Mouse (Mus musculus) E14TG2a.4 (cell line): ENCODE measurements around the gene Lama2.
A peak's percentile ranks its signal among the peaks of the same experiment; 100 is the strongest.

Source experiments
- H3K27me3 ChIP-seq: 2 replicates; pipeline ENCODE4 v1.6.1; 2014; ENCODE audit warnings: low read length, control low read depth; ENCODE audit not compliant: insufficient read depth
- H3K36me3 ChIP-seq: 2 replicates; pipeline ENCODE4 v1.6.1; 2014; ENCODE audit warnings: low read length, control low read depth; ENCODE audit not compliant: insufficient read depth
- H3K4me1 ChIP-seq: replicated peaks from 2 replicates; pipeline ENCODE4 v1.6.1; 2014; ENCODE audit warnings: low read depth, low read length, control low read depth
- H3K4me3 ChIP-seq: replicated peaks from 2 replicates; pipeline ENCODE4 v1.5.1; 2014; ENCODE audit warnings: mild to moderate bottlenecking, low read length
- H3K9me3 ChIP-seq: 2 replicates; pipeline ENCODE4 v1.6.1; 2014; ENCODE audit warnings: low read length, control low read depth
- CTCF ChIP-seq: conservative IDR thresholded peaks from 2 replicates; pipeline ENCODE4 v1.5.1; 2014; ENCODE audit warnings: low read length
- NANOG ChIP-seq: IDR thresholded peaks from 2 replicates; pipeline ENCODE4 v1.6.1; 2014; ENCODE audit warnings: borderline replicate concordance, low read length, mixed read lengths
- POU5F1 ChIP-seq: IDR thresholded peaks from 2 replicates; pipeline ENCODE4 v1.6.1; 2014; ENCODE audit warnings: low read length, borderline replicate concordance

The Lama2 gene

DNA sequence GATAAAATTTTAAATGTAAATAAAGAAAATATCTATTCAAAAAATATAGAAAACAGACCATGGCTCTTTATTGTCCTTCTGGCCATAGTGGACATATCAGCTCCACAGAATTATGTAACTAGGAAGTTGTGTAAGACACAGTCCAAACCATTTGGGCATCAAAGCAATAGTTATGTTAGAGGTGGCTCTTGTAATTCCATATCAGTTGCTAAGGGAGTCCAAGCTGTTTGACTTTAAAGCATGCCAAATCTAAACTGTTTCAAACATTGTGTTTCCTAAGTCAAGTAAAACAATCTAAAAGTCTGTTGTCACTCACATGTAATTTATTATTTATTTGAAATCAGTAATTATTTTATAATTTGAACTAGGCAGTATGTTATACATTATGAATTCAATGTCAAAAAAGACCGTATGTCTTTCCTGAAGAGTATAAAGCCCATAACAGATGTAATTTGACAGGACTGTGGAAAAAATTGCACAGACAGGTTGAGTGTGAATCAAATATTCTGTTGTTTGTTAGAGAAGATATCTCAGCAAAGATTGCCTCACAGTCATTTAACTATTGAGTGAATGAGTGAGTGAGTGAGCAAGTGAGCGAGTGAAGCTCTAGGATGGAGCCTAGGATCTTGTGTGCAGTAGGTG, 550.6 kb downstream of the Lama2 start:
- TF ChIP-seq NANOG (no peak), CTCF (no peak), POU5F1 (no peak)
- Histone ChIP-seq H3K4me3 (no peak overlapping the region), H3K4me1 (no peaks in the 10 kb centered on the region), H3K36me3 (no peaks in the 10 kb centered on the region), H3K27me3 (no peaks in the 10 kb centered on the region), H3K9me3 (no peaks in the 10 kb centered on the region)

- Histone ChIP-seq H3K36me3 (no peaks in the 10 kb centered on the region), H3K4me3 (no peak overlapping the region), H3K9me3 (no peaks in the 10 kb centered on the region), H3K4me1 (no peaks in the 10 kb centered on the region), H3K27me3 (no peaks in the 10 kb centered on the region)
- no peak for TF ChIP-seq NANOG
- TF ChIP-seq POU5F1: no peak
- TF ChIP-seq CTCF: no peak
Measured at GRCm38 (mm10) chr10:27063671-27064070, 555.9 kb downstream of the Lama2 start.

GRCm38 (mm10) chr10:27054488-27054887, 565.1 kb downstream of the Lama2 start:
- H3K36me3 ChIP-seq: no peaks in the 10 kb centered on the region
- H3K9me3 ChIP-seq: no peaks in the 10 kb centered on the region
- H3K4me3 ChIP-seq: no peak overlapping the region
- no peaks in the 10 kb centered on the region for H3K4me1 ChIP-seq
- H3K27me3 ChIP-seq: no peaks in the 10 kb centered on the region
- TF ChIP-seq POU5F1 (no peak), NANOG (no peak), CTCF (no peak)

GRCm38 (mm10) chr10:27047196-27047595, 572.4 kb downstream of the Lama2 start:
- H3K4me1 ChIP-seq: no peaks in the 10 kb centered on the region
- no peak overlapping the region for H3K4me3 ChIP-seq
- no peaks in the 10 kb centered on the region for H3K9me3 ChIP-seq
- H3K27me3 ChIP-seq: no peaks in the 10 kb centered on the region
- H3K36me3 ChIP-seq: no peaks in the 10 kb centered on the region
- TF ChIP-seq NANOG (no peak), CTCF (no peak), POU5F1 (no peak)

DNA sequence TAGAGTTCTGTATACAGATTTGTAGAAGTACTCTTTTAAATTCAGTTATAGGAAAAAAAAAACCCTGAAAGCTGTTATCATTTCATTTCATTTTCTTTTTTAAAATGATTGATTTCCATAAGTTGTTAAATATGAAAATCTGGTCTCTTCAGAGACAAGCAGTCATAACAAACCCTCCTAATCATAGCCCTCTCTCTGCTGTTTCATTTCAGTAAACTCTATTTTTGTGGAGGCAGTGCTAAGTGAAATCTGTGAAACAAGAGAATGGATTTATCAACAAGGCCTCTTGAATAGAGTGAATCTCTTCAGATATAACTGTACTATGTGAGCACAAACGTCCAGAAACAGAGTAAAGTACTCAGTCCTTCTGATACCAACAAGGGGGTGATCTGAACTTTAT, 577.7 kb downstream of the Lama2 start:
- Histone ChIP-seq H3K36me3 (no peaks in the 10 kb centered on the region), H3K27me3 (no peaks in the 10 kb centered on the region), H3K4me1 (no peaks in the 10 kb centered on the region), H3K4me3 (no peak overlapping the region), H3K9me3 (no peaks in the 10 kb centered on the region)
- TF ChIP-seq NANOG (no peak), CTCF (no peak), POU5F1 (no peak)

- no peaks in the 10 kb centered on the region for H3K4me1 ChIP-seq
- H3K36me3 ChIP-seq: no peaks in the 10 kb centered on the region
- H3K4me3 ChIP-seq: no peak overlapping the region
- H3K27me3 ChIP-seq: no peaks in the 10 kb centered on the region
- TF ChIP-seq CTCF (no peak), NANOG (no peak), POU5F1 (no peak)
- no peaks in the 10 kb centered on the region for H3K9me3 ChIP-seq
Measured at GRCm38 (mm10) chr10:27022707-27023106, 596.9 kb downstream of the Lama2 start.

GRCm38 (mm10) chr10:27012804-27013365, 606.7 kb downstream of the Lama2 start:
- no peak for TF ChIP-seq NANOG
- TF ChIP-seq POU5F1: no peak
- TF ChIP-seq CTCF: 0 out of 2 replicates have a peak, but pooled peaks have one; percentile 12
- Histone ChIP-seq H3K9me3 (no peaks in the 10 kb centered on the region), H3K27me3 (no peaks in the 10 kb centered on the region), H3K36me3 (no peaks in the 10 kb centered on the region), H3K4me3 (no peak overlapping the region), H3K4me1 (no peaks in the 10 kb centered on the region)

GRCm38 (mm10) chr10:27007364-27007763, 612.2 kb downstream of the Lama2 start:
- H3K27me3 ChIP-seq: no peaks in the 10 kb centered on the region
- H3K4me3 ChIP-seq: no peak overlapping the region
- H3K36me3 ChIP-seq: no peaks in the 10 kb centered on the region
- TF ChIP-seq POU5F1 (no peak), CTCF (no peak), NANOG (no peak)
- no peaks in the 10 kb centered on the region for H3K9me3 ChIP-seq
- no peaks in the 10 kb centered on the region for H3K4me1 ChIP-seq

DNA sequence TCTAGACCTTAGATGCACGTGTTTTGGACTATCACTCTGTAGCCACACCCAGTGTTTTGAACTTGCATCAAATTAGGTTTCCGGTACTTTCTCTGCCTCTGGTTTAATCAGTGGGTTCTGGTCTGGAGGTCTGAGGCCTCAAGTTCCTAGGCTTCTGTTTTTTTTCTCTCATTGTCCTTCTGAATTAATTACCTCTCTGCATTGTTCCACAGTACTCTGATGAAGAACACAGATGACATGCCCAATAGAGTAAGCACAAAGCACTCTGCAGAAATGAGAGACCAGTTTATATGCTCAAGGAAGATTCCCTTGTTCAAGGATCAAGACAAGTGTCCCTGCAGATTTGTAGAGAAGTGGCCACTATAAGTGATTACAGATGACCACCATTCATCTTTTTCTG, 613.8 kb downstream of the Lama2 start:
- H3K9me3 ChIP-seq: no peaks in the 10 kb centered on the region
- H3K27me3 ChIP-seq: no peaks in the 10 kb centered on the region
- no peak overlapping the region for H3K4me3 ChIP-seq
- H3K4me1 ChIP-seq: no peaks in the 10 kb centered on the region
- no peaks in the 10 kb centered on the region for H3K36me3 ChIP-seq
- TF ChIP-seq NANOG: no peak
- no peak for TF ChIP-seq CTCF
- TF ChIP-seq POU5F1: no peak
